Mouse (Mus musculus): ENCODE measurements around the gene Fdx1.
A peak's percentile ranks its signal among the peaks of the same experiment; 100 is the strongest.

Gene Fdx1

GRCm38 (mm10) chr9:51964110-51964509 is 754 bp upstream of the Fdx1 start:
- no peak for DNase-seq (ENCODE audit: low read depth, low spot score)

DNA sequence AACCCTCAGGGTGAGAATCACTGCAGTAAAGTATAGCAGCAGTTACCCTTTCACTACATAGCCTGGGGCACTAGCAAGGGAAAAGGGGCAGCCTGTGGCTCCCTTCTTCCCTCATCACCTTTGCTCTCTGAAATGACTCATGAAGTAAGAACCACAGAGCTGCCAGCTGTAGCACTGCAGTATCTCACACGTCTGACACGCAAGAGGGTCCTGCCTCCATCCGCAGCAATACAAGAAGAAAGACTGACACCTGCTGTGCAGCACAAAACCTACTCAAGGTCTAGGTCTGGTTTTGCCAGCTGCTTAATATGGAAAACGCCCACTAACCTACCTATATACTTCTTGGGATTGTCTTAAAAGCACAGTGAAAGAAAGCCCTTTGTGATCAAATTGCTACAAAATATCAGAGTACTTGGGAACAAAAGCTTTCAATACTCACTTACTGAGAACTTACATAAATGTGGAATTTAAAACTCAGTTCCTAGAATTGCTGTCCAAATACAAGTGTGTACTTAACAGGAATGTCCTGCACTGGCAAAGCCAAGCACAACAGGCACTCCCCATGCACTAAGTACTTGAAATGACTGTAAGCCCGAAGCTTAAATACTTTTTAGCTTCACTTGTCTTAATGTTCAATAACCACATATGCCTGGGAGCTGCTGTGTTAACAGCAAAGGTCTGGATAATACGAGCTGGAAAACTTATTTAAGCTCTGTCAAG is 2.0 kb downstream of the Fdx1 start:
- DNase-seq (ENCODE audit: low read depth, low spot score): peak; percentile 17

- DNase-seq (ENCODE audit: low read depth, low spot score): no peak
Measured at GRCm38 (mm10) chr9:51960331-51960730, 3.0 kb downstream of the Fdx1 start.

GRCm38 (mm10) chr9:51958981-51959380 is 4.4 kb downstream of the Fdx1 start:
- DNase-seq (ENCODE audit: low read depth, low spot score): no peak

DNA sequence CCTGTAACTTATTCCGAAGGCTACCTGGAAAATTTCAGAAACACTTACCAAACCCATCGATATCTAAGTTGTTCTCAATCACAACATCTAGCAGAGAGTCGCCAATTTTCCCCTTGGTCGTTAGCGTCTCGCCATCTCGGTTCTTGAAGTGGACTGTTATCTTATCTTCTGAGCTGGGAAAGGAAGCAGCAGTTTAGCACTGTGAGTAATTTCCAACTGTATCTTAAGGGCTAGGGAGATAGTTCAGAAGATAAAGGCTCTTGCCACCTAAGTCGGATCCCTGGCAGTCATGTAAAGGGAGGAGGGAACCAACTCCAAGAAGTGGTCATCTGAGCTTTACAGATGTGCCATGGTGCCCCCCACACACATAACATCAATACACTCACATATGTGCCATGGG is 6.3 kb downstream of the Fdx1 start:
- no peak for DNase-seq (ENCODE audit: low read depth, low spot score)

DNA sequence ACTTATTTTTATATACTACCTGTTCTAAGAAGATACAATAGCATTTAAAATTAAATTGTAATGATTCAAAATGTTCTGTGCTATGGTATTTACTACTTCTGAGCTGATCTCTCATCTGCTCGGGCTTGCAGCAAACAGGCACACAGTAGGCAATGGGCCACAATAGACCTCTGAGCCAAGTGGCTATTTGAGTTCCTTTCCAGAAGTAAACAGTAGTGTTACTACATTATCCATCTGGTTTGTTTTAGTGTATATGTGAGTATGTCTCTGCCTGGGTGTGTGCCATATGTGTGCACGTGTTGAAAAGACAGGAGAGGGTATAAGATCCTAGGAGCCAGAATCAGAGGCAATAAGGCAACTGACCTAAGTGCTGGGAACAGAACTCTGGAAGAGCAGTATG is 6.9 kb downstream of the Fdx1 start:
- no peak for DNase-seq (ENCODE audit: low read depth, low spot score)

- DNase-seq (ENCODE audit: low read depth, low spot score): peak; percentile 47
Measured at GRCm38 (mm10) chr9:51951337-51951736, 12.0 kb downstream of the Fdx1 start.

- DNase-seq (ENCODE audit: low read depth, low spot score): no peak
Measured at GRCm38 (mm10) chr9:51950667-51951066, 12.7 kb downstream of the Fdx1 start.

DNA sequence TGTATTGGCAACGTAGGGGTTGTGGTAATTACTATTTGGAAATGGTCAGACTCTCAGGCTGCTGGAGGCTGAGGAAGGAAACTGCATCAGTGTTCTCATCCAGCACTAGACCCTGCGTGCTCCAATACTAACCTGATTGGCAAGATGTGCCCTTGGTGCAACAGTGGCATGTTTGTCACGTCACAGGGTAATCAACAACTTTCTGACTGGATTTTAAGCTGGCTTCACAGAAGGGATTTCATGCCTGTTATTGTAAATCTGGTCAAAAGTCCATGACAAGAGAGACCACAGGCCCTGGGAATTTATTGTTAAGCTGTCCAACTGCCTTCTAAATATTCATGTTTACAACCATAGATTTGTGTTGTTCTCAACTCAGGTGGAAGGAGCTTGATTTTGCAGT is 13.1 kb downstream of the Fdx1 start:
- DNase-seq (ENCODE audit: low read depth, low spot score): no peak

- no peak for DNase-seq (ENCODE audit: low read depth, low spot score)
Measured at GRCm38 (mm10) chr9:51943934-51944333, 19.4 kb downstream of the Fdx1 start.

DNA sequence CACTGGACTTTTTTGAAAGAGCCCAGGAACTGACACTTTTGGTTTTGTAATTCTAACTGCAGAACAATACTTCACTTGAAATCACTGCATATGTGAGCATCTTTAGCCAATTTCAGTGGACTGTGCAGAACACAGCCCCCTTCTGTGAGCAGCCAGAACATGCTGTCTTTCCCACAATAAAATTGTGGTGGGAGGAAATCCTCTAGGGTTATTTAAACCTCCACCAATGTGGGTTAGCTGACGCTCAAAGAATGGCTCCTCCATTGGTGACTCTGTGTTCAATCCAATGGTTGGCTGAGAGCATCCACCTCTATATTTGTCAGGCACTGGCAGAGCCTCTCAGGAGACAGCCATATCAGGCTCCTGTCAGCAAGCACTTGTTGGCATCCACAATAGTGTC is 28.7 kb downstream of the Fdx1 start:
- no peak for DNase-seq (ENCODE audit: low read depth, low spot score)

DNA sequence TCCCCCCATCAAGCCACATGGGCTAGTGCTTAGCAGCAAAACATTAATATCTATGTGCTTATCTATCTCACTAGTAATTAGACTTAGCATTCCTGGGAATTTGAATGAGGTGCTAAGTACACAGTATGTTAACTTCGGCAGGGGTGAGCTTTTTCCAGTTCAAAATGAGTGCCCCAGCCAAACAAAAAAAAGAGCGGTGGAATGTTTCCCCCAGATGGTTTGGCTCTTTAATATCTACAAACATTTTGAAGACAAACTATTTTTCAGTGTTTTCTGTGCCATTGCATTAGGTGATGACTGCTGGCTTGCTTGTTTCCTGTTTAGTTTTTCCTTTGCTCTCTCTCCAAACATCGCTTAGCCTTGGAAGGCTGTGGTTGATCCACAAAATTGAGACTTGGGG is 31.4 kb downstream of the Fdx1 start:
- DNase-seq (ENCODE audit: low read depth, low spot score): no peak

DNA sequence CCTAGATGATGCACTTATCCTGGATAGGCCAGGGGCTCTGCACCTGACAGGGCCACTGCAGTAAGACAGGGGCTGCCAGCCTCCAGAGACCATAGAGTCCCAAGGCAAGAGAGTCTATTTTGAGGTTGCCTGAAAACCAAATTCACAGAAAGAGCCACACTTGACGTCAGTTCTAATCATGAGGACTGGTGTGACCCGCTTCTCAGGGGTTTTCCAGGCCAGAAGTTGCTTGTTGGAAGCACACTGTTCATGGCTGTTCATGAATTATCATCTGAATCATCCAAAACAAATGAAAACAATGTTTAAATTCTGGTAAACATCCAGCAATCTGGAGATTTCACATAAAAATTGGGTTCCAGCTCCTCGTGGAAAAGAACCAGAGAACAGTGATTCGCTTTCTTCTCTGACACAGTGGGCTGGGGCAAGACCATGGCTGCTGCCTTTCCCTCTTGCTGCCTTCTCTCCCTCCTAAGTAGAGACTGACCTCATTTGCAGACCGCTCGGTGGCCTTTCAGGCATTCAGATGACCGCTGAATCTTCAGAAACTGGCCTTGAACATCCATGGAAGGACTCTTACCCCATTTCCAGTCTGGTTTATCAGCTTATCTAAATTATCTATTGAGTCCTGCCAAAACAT is 32.2 kb downstream of the Fdx1 start:
- DNase-seq (ENCODE audit: low read depth, low spot score): peak; percentile 12

DNA sequence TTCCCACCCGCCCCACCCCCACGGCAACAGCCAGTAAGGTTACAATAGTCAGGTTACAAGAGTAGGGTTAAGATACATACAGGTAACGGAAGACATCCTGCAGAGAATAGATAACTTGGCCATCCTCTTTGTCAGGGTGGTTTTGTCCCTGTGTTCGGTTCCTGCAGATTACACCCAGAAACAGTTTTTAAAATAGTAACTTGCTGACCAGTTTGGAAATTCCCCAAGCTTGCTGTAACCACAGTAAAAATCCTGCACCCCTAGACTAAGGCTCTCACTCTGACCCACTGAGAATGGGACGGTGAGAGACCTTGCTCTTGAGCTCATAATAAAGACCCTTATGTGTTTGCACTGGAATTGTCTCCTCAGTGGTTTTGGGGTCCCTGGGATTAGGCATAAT is 33.4 kb downstream of the Fdx1 start:
- DNase-seq (ENCODE audit: low read depth, low spot score): no peak

DNA sequence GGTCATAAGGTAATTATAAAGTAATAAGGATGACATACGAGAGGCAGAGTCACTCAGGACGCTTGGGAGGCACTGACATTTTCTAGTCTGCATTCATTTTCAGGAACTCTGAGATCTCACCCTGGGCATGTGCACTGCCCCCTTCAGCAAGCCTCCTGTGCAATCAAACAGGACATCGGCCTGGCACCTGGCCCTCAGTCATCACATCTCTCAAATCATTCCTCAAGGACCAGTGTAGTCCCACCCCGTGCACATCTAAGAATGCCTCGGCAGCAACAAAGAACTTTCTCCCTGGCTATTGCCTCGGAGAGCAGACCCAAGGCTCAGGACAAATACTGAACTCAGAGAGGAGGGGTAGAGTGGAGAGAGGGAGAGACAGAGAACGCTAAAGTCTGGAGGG is 34.7 kb downstream of the Fdx1 start:
- no peak for DNase-seq (ENCODE audit: low read depth, low spot score)

DNA sequence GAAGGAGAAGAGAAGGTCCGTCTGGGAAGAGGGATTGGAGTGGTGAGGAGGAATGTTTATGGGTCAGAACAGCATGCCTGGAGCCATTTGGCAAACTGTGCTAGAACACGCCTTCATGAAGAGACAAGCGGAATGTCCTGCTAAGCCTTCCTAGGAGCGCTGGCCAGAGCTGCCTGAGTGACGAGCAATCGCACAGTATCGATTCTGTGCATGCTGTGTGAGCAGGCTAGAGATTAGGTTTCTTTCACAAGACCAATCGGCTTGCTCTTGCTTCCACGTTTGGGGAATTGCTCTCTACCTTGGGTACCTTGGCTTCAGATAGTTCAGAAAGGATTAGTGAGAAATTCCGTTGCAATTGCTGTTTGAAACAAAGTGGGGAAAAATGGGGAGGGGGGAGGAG is 35.2 kb downstream of the Fdx1 start:
- DNase-seq (ENCODE audit: low read depth, low spot score): no peak

DNA sequence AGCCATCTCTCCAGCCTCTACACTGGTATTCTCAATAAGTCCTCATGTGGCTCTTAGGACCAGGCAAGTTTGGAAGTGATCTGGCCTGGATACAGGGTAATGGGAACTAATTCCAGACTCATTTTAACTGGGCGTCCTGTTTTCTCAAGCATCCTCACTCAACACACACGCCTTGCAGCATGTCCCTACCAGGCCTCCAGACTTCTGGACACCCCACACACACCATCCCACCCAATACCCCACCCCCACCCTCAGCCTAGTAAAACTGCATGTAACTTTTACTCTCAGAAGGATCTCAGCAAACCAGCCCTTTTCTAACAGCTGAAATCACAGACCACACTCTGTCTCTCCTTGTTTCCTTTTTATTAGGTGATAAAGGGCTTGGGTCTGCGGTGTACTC is 35.7 kb downstream of the Fdx1 start:
- no peak for DNase-seq (ENCODE audit: low read depth, low spot score)

- no peak for DNase-seq (ENCODE audit: low read depth, low spot score)
Measured at GRCm38 (mm10) chr9:51926629-51927028, 36.7 kb downstream of the Fdx1 start.

DNA sequence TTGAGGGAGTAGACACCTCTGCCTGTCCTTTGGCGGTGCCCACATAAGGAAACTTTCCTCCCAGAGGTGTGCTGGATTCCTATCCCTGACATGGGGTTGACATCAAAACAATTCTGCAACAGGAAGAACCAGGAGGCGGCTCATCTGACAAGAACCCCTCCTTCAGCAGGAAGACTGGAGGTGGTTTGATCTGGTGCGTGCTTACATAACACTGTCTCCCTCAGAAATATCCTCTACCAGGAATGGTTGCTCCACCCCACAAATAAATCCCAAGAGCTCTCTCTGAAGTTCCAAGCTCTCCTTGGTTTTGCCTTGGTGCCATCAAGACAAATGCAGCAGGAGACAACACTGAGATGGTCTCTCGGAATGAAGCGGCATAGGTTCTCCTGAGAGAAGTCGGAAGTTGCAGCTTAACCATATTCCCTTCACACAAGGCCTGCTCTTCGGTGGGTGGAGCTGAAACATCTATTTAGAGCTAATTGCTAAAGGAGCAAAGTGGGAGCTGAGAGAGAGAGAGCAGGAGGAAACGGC is 38.7 kb downstream of the Fdx1 start:
- no peak for DNase-seq (ENCODE audit: low read depth, low spot score)

DNA sequence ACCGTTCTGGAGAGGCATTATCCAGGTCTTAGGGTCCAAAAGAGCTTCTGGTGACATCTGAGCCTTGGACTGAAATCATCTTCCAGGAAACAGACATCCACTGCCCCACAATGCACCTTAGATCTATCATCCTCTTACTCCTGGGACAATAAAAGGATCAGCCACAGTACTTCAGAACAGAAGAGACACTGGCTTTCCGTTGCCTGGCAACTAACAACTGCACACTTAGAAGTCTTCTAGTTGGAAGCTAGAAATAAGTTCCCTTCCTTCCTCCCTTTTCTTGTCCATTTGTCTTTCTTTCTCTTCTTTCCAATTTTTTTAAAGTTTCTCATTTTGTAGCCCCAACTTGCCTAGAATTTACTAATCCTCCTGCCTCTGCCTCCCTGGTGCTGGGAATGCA is 40.6 kb downstream of the Fdx1 start:
- DNase-seq (ENCODE audit: low read depth, low spot score): no peak

DNA sequence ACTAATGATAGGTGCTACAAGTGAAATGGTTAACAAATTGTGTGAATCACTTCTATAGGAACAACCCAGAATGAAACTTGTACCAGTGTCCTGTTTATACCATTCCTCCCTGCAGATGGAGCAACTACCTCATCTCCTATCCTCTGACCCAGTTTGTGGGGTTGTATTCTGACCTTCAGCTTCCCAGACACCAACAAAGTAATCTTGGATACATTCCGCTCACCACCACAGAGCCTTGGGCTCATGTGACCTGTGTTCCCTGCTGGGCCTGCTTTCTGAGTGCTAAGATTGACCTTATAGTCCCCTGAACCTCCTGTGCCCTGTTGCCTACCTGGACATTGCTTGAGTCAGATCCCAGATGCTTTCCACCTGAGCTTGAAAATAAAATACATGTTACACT is 47.8 kb downstream of the Fdx1 start:
- DNase-seq (ENCODE audit: low read depth, low spot score): no peak

- no peak for DNase-seq (ENCODE audit: low read depth, low spot score)
Measured at GRCm38 (mm10) chr9:51914481-51915120, 48.8 kb downstream of the Fdx1 start.

GRCm38 (mm10) chr9:51908838-51909237 is 54.5 kb downstream of the Fdx1 start:
- peak; percentile 90 for DNase-seq (ENCODE audit: low read depth, low spot score)

Measured in CD4-positive, CD25-positive, alpha-beta regulatory T cell, adult 2 months (primary cell).